Mouse (Mus musculus) CH12.LX (cell line): ENCODE measurements around the gene Chchd4. TPM values are rescaled to one million over a fixed set of nuclear protein-coding genes. Genes with fewer than 3 reads are reported as not detected.

Source experiments
- DNase-seq: peaks from one replicate; pipeline ENCODE4 v3.0.0-alpha.2; 2013; ENCODE audit errors: extremely low read depth
- H3K27ac ChIP-seq: 2 replicates; pipeline ENCODE4 v1.5.1; 2012; ENCODE audit warnings: low read depth, mild to moderate bottlenecking, control low read depth, moderate library complexity; ENCODE audit not compliant: insufficient read depth
- H3K27me3 ChIP-seq: replicated peaks from 2 replicates; pipeline ENCODE3; 2012; ENCODE audit warnings: inconsistent platforms
- H3K36me3 ChIP-seq, 2 experiments: replicated peaks in 1 of 2; 2 replicates each; pipeline versions ENCODE3 to v1.6.1; 2012; ENCODE audit warnings: inconsistent platforms in 1 of 2, low read length in 1 of 2, mild to moderate bottlenecking in 1 of 2, mixed read lengths in 1 of 2, moderate library complexity in 1 of 2; ENCODE audit not compliant: control insufficient read depth in 1 of 2, insufficient read depth in 1 of 2
- H3K4me1 ChIP-seq, 2 experiments: 2 replicates each; pipeline ENCODE4 v1.6.1; 2012; ENCODE audit warnings: inconsistent platforms in 1 of 2, moderate library complexity in 1 of 2; ENCODE audit not compliant: insufficient read depth in 2 of 2, control insufficient read depth in 1 of 2
- H3K4me2 ChIP-seq: 2 replicates; pipeline ENCODE4 v1.6.1; 2012; ENCODE audit warnings: low read depth, mild to moderate bottlenecking, control low read depth; ENCODE audit not compliant: poor library complexity, insufficient read depth, severe bottlenecking
- H3K4me3 ChIP-seq, 3 experiments: fragments of 150-350 bp in 1 of 3; sonication (generic) in 1 of 3; replicated peaks in 1 of 3; 2 replicates each; pipeline versions ENCODE3 to v1.5.1; 2011 to 2012; ENCODE audit warnings: low read depth in 2 of 3, low read length in 2 of 3, mild to moderate bottlenecking in 2 of 3, moderate library complexity in 2 of 3, control low read depth in 1 of 3, improper control_type of control experiment in 1 of 3, inconsistent platforms in 1 of 3, mixed read lengths in 1 of 3; ENCODE audit not compliant: poor library complexity in 1 of 3
- H3K79me2 ChIP-seq: replicated peaks from 2 replicates; pipeline ENCODE4 v1.6.1; 2012; ENCODE audit warnings: mild to moderate bottlenecking, moderate library complexity; ENCODE audit not compliant: control insufficient read depth, poor library complexity, insufficient read depth, severe bottlenecking; ENCODE audit errors: extremely low read depth
- H3K9ac ChIP-seq: 2 replicates; pipeline ENCODE4 v1.6.1; 2012; ENCODE audit warnings: low read depth, mild to moderate bottlenecking, control low read depth, moderate library complexity; ENCODE audit not compliant: insufficient read depth
- H3K9me3 ChIP-seq: replicated peaks from 2 replicates; pipeline ENCODE3; 2012; ENCODE audit warnings: low read length, inconsistent platforms, mixed read lengths
- BHLHE40 ChIP-seq: IDR thresholded peaks from 2 replicates; pipeline ENCODE4 v1.6.1; 2011; ENCODE audit warnings: mild to moderate bottlenecking, low read depth, low read length, improper control_type of control experiment
- CHD1 ChIP-seq: IDR thresholded peaks from 2 replicates; pipeline ENCODE4 v1.6.1; 2012; ENCODE audit warnings: low read depth, low read length, improper control_type of control experiment, inconsistent platforms
- CHD2 ChIP-seq: IDR thresholded peaks from 2 replicates; pipeline ENCODE4 v1.6.1; 2011; ENCODE audit warnings: low read length, improper control_type of control experiment
- CTCF ChIP-seq, 2 experiments: IDR thresholded peaks in 1 of 2; conservative IDR thresholded peaks in 1 of 2; 2 replicates each; pipeline ENCODE4 v1.5.1; 2011 to 2012; ENCODE audit warnings: low read depth in 2 of 2, low read length in 2 of 2, improper control_type of control experiment in 1 of 2, inconsistent platforms in 1 of 2, mild to moderate bottlenecking in 1 of 2, moderate library complexity in 1 of 2
- E2F4 ChIP-seq: IDR thresholded peaks from 2 replicates; pipeline ENCODE4 v1.6.1; 2011; ENCODE audit warnings: low read depth, low read length, improper control_type of control experiment; ENCODE audit not compliant: insufficient replicate concordance
- ELF1 ChIP-seq: IDR thresholded peaks from 2 replicates; pipeline ENCODE4 v1.6.1; 2014; ENCODE audit warnings: low read depth, mild to moderate bottlenecking, inconsistent platforms, low read length, improper control_type of control experiment
- EP300 ChIP-seq: IDR thresholded peaks from 2 replicates; pipeline ENCODE4 v1.6.1; 2011; ENCODE audit warnings: low read length, improper control_type of control experiment
- ETS1 ChIP-seq: conservative IDR thresholded peaks from 2 replicates; pipeline ENCODE4 v1.6.1; 2012; ENCODE audit warnings: low read depth, mild to moderate bottlenecking, inconsistent platforms, low read length, improper control_type of control experiment, moderate library complexity
- HCFC1 ChIP-seq: IDR thresholded peaks from 2 replicates; pipeline ENCODE4 v1.6.1; 2012; ENCODE audit warnings: low read depth, mild to moderate bottlenecking, inconsistent platforms, low read length, improper control_type of control experiment
- IRF4 ChIP-seq: IDR thresholded peaks from 2 replicates; pipeline ENCODE4 v1.6.1; 2014; ENCODE audit warnings: low read depth, mild to moderate bottlenecking, inconsistent platforms, low read length, improper control_type of control experiment
- JUN ChIP-seq: IDR thresholded peaks from 2 replicates; pipeline ENCODE4 v1.6.1; 2011; ENCODE audit warnings: low read depth, mild to moderate bottlenecking, low read length, improper control_type of control experiment, moderate library complexity; ENCODE audit not compliant: insufficient read depth
- KAT2A ChIP-seq: IDR thresholded peaks from 2 replicates; pipeline ENCODE4 v1.6.1; 2012; ENCODE audit warnings: low read length, improper control_type of control experiment, inconsistent platforms; ENCODE audit not compliant: insufficient replicate concordance
- MAX ChIP-seq: IDR thresholded peaks from 2 replicates; pipeline ENCODE4 v1.6.1; 2011; ENCODE audit warnings: low read length, improper control_type of control experiment
- MAZ ChIP-seq: IDR thresholded peaks from 2 replicates; pipeline ENCODE4 v1.6.1; 2012; ENCODE audit warnings: low read depth, mild to moderate bottlenecking, inconsistent platforms, low read length, improper control_type of control experiment, moderate library complexity
- MYC ChIP-seq: IDR thresholded peaks from 2 replicates; pipeline ENCODE4 v1.6.1; 2011; ENCODE audit warnings: low read depth, mild to moderate bottlenecking, improper control_type of control experiment, low read length
- NELFE ChIP-seq: IDR thresholded peaks from 2 replicates; pipeline ENCODE4 v1.6.1; 2011; ENCODE audit warnings: low read depth, low read length, improper control_type of control experiment
- NRF1 ChIP-seq: IDR thresholded peaks from 2 replicates; pipeline ENCODE4 v1.6.1; 2014; ENCODE audit warnings: low read depth, mild to moderate bottlenecking, inconsistent platforms, low read length, improper control_type of control experiment, moderate library complexity
- PAX5 ChIP-seq: IDR thresholded peaks from 2 replicates; pipeline ENCODE4 v1.6.1; 2012; ENCODE audit warnings: low read length, inconsistent platforms, mixed read lengths
- POLR2AphosphoS2 ChIP-seq: IDR thresholded peaks from 2 replicates; pipeline ENCODE4 v1.6.1; 2011; ENCODE audit warnings: low read depth, low read length, improper control_type of control experiment
- RAD21 ChIP-seq: IDR thresholded peaks from 2 replicates; pipeline ENCODE4 v1.6.1; 2011; ENCODE audit warnings: low read depth, mild to moderate bottlenecking, low read length, improper control_type of control experiment, moderate library complexity
- RCOR1 ChIP-seq: conservative IDR thresholded peaks from 2 replicates; pipeline ENCODE4 v1.6.1; 2012; ENCODE audit warnings: low read depth, mild to moderate bottlenecking, inconsistent platforms, low read length, improper control_type of control experiment
- SMC3 ChIP-seq: IDR thresholded peaks from 2 replicates; pipeline ENCODE4 v1.6.1; 2011; ENCODE audit warnings: low read depth, low read length, improper control_type of control experiment
- TCF12 ChIP-seq: IDR thresholded peaks from 2 replicates; pipeline ENCODE4 v1.6.1; 2014; ENCODE audit warnings: low read depth, mild to moderate bottlenecking, inconsistent platforms, low read length, improper control_type of control experiment
- UBTF ChIP-seq: IDR thresholded peaks from 2 replicates; pipeline ENCODE4 v1.6.1; 2012; ENCODE audit warnings: low read depth, mild to moderate bottlenecking, inconsistent platforms, low read length, improper control_type of control experiment, moderate library complexity
- USF1 ChIP-seq: IDR thresholded peaks from 2 replicates; pipeline ENCODE4 v1.6.1; 2014; ENCODE audit warnings: low read depth, mild to moderate bottlenecking, inconsistent platforms, low read length, improper control_type of control experiment
- USF2 ChIP-seq: conservative IDR thresholded peaks from 2 replicates; pipeline ENCODE4 v1.6.1; 2011; ENCODE audit warnings: low read depth, low read length, improper control_type of control experiment
- ZC3H11A ChIP-seq: IDR thresholded peaks from 2 replicates; pipeline ENCODE4 v1.6.1; 2012; ENCODE audit warnings: low read depth, mild to moderate bottlenecking, inconsistent platforms, low read length, improper control_type of control experiment
- ZKSCAN1 ChIP-seq: IDR thresholded peaks from 2 replicates; pipeline ENCODE4 v1.6.1; 2012; ENCODE audit warnings: low read depth, inconsistent platforms, low read length, improper control_type of control experiment, borderline replicate concordance
- ZNF384 ChIP-seq: IDR thresholded peaks from 2 replicates; pipeline ENCODE4 v1.6.1; 2012; ENCODE audit warnings: low read depth, low read length, improper control_type of control experiment, inconsistent platforms
- dilution Hi-C: fragments of 300-500 bp; cut with MboI; formaldehyde crosslinking; loops from 2 replicates; pipeline ENCODE4 v1.14.3; 2020; ENCODE audit warnings: low sequenced_read_pairs; ENCODE audit not compliant: extremely low pct_unique_long_range_greater_than_20kb, extremely low pct_ligation_motif_present
- in situ Hi-C: fragments of 300-500 bp; cut with MboI; formaldehyde crosslinking; loops from 3 replicates; pipeline ENCODE4 v1.14.3; 2019; ENCODE audit warnings: low sequenced_read_pairs, low pct_ligation_motif_present, low pct_unique_long_range_greater_than_20kb, mixed read lengths
- polyA plus RNA-seq: library from polyadenylated mRNA; unstranded; fragments of >175 nt; gene quantifications from 2 replicates; pipeline ENCODE4 v1.2.1, GENCODE M21; 2012; ENCODE audit warnings: low read depth; ENCODE audit not compliant: insufficient read length
- total RNA-seq, 2 experiments: library from RNA; depleted of rRNA; stranded (reverse); fragments of 300-350 nt in 1 of 2; fragments of >200 nt in 1 of 2; gene quantifications; 2 replicates each; pipeline ENCODE4 v1.2.3; 2012 to 2014

Gene Chchd4
- total and polyA plus RNA-seq, 3 experiments, result 30.1 to 49.7 (median 41.4) TPM

DNA sequence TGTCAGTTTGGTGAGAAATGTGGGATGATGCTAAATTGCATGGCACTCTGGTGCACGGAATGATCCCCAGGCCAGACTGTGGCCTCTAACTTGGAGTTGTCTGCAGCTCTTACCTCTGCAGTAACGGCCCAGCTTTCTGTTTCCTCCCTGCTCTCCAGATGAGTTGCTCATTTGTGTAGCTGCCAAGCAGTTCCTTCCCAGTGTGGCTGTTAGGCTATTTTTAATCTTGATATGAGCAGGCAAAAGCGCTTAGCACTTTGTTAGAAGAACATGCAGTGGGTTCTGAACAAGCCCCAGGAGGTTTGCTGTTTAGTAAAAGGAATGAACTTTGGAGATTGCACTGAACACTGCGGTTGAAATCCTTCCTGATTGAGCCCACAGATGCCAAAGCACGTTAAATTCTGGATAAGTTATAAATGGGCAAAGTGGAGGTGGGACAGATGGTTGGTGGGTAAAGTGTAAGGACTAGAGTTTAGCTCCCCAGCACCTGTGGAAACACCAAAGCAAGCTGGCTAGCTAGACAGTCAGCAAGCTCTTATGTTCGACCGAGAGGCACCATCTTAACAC is 45.2 kb upstream of the Chchd4 start:
- Histone ChIP-seq H3K4me3 (no peak overlapping the region), H3K4me1 (peaks cover 0 to 25% of the 10 kb centered on the region in 2 experiments; a peak in 2 of 4 replicates), H3K27ac (no peak overlapping the region), H3K79me2 (peaks cover 13% of the 10 kb centered on the region), H3K27me3 (no peaks in the 10 kb centered on the region), H3K9ac (no peak overlapping the region), H3K9me3 (no peaks in the 10 kb centered on the region), H3K4me2 (no peak overlapping the region), H3K36me3 (peaks cover 51 to 63% of the 10 kb centered on the region in 2 experiments)
- dilution Hi-C loops, result no loop called here
- TF ChIP-seq HCFC1, result no peak
- TF ChIP-seq JUN, result no peak
- TF ChIP-seq MAX, result no peak
- TF ChIP-seq ELF1, result no peak
- TF ChIP-seq ZNF384, result no peak
- TF ChIP-seq SMC3, result no peak
- no peak for TF ChIP-seq TCF12
- no peak for TF ChIP-seq USF2
- no peak for TF ChIP-seq KAT2A
- no peak for TF ChIP-seq ETS1
- no peak for TF ChIP-seq UBTF
- TF ChIP-seq E2F4, result no peak
- no peak for TF ChIP-seq ZC3H11A
- TF ChIP-seq POLR2AphosphoS2, result no peak
- no peak for TF ChIP-seq RCOR1
- TF ChIP-seq BHLHE40, result no peak
- no peak for TF ChIP-seq USF1
- DNase-seq, result no peak
- in situ Hi-C loops, result loop anchor here (5.0 kb wide), 1 partner anchor 229 kb away; no protein-coding TSS in a partner anchor

- Histone ChIP-seq H3K4me3 (peak within 1 kb of the TSS; percentile 76 to 93 (median 88)), H3K4me1 (peaks cover 0 to 25% of the 10 kb centered on the region in 2 experiments; a peak in 2 of 4 replicates), H3K9me3 (no peaks in the 10 kb centered on the region), H3K27me3 (no peaks in the 10 kb centered on the region), H3K9ac (peak within 1 kb of the TSS; percentile 85), H3K4me2 (peak within 1 kb of the TSS; percentile 72), H3K79me2 (peaks cover 13% of the 10 kb centered on the region), H3K27ac (no peak within 1 kb of the TSS), H3K36me3 (peaks cover 28 to 40% of the 10 kb centered on the region in 2 experiments)
- dilution Hi-C loops, result no loop called here
- in situ Hi-C loops, result loop anchor here (5.0 kb wide), 1 partner anchor 232 kb away; no protein-coding TSS in a partner anchor
- DNase-seq, result peak; percentile 96
- TF ChIP-seq CHD2 (peak; percentile 100), MAZ (peak; percentile 72), USF2 (no peak), IRF4 (peak; percentile 59; the same call in 1 of the 2 replicates), NRF1 (peak; percentile 63), RAD21 (no peak), CTCF (conservative IDR thresholded peaks at IDR 0.05 in 1 of 2, IDR thresholded peaks at IDR 0.05 in 1 of 2; ENCODE audit: low read depth in 2 of 2, low read length in 2 of 2) (no peak), ZNF384 (no peak), NELFE (peak; percentile 94), RCOR1 (no peak), JUN (no peak), EP300 (no peak), ZKSCAN1 (no peak), CHD1 (no peak), UBTF (peak; percentile 76; the same call in 1 of the 2 replicates), E2F4 (peak; percentile 89; the same call in 1 of the 2 replicates), PAX5 (no peak), MYC (peak; percentile 92; the same call in 1 of the 2 replicates)
These were observed 42.5 kb upstream of the Chchd4 start, which contains the start of the genes Xpc and Lsm3 for GRCm38 (mm10) chr6:91515545-91516449. Gene Xpc, minus strand, starts transcription at chr6:91515888. Gene Lsm3, plus strand, starts transcription at chr6:91515928.
